Mouse (Mus musculus) forebrain, embryonic 15.5 days (tissue): ENCODE measurements around the gene Mctp2. TPM values are rescaled to one million over a fixed set of nuclear protein-coding genes. Genes with fewer than 3 reads are reported as not detected.

Experiments
- ATAC-seq: fragments of 200-750 bp; cut with Nextera tagmentation; replicated peaks from 2 replicates; pipeline ENCODE4 v1.8.0; 2017; ENCODE audit warnings: mild to moderate bottlenecking, moderate TSS enrichment, moderate library complexity
- H3K27ac ChIP-seq: fragments of 300-500 bp; sonication (generic); replicated peaks from 2 replicates; pipeline ENCODE4 v1.5.1; 2015; ENCODE audit warnings: mild to moderate bottlenecking, inconsistent platforms
- H3K27me3 ChIP-seq: fragments of 300-500 bp; sonication (generic); 2 replicates; pipeline ENCODE4 v1.6.1; 2015; ENCODE audit warnings: inconsistent platforms
- H3K36me3 ChIP-seq: fragments of 300-500 bp; sonication (generic); 2 replicates; pipeline ENCODE4 v1.6.1; 2015; ENCODE audit warnings: mild to moderate bottlenecking, inconsistent platforms
- H3K4me1 ChIP-seq: fragments of 300-500 bp; sonication (generic); 2 replicates; pipeline ENCODE4 v1.6.1; 2015; ENCODE audit warnings: inconsistent platforms
- H3K4me2 ChIP-seq: fragments of 300-500 bp; sonication (generic); replicated peaks from 2 replicates; pipeline ENCODE4 v1.6.1; 2015; ENCODE audit warnings: mild to moderate bottlenecking, inconsistent platforms
- H3K4me3 ChIP-seq: fragments of 300-500 bp; sonication (generic); 2 replicates; pipeline ENCODE4 v1.5.1; 2015; ENCODE audit warnings: mild to moderate bottlenecking, inconsistent platforms
- H3K9ac ChIP-seq: fragments of 300-500 bp; sonication (generic); replicated peaks from 2 replicates; pipeline ENCODE4 v1.6.1; 2015; ENCODE audit warnings: mild to moderate bottlenecking, inconsistent platforms
- H3K9me3 ChIP-seq: fragments of 300-500 bp; sonication (generic); 2 replicates; pipeline ENCODE4 v1.6.1; 2016; ENCODE audit warnings: inconsistent platforms
- WGBS: fragments of 180-500 bp; shearing (Covaris S2); methylation state at CpG from one replicate; pipeline ENCODE4 v1.1.7; 2015; ENCODE audit warnings: mixed read lengths; 5-methylcytosine and 5-hydroxymethylcytosine counted together
- polyA plus RNA-seq: library from polyadenylated mRNA; unstranded; fragments of >200 nt; fragmentation: Nextera tagmentation; extraction: Ambion mirVana; gene quantifications from 2 replicates; pipeline ENCODE4 v1.2.1, GENCODE M21; 2015

Mctp2 gene
- polyA plus RNA-seq, 1 experiment from 2014 or later: 0.24 TPM

DNA sequence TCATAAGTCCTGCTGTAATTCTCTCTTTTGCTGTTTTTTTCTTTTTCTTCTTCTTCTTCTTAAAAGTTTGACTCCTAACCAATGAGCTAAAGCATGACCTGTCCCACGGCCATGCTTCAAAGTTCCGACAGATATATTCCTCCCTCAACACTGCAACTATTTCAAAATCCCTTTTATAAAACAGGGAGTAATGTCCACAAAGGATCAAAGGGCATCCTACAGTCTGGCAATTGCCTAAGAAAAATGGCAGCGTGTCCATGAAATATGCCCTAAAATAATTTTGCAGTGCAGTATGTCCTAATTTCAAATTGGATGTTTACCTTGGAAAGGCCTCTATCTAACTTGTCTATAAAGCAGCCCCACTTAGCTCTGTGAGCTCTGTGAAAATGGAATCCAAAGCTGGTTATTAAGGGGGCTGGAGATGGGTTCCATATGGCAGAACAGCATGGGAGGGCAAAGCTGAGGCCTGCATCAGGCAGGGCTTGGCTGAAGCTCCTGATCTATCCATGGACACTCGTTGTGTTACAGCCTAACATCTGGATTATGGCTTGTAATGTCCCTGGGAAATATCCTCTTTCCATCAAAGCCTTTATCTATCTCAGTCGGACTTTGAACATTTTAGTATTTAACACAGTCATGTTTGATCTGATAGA lies 90.7 kb downstream of the Mctp2 start:
- H3K36me3 ChIP-seq: no peaks in the 10 kb centered on the region
- no peak overlapping the region for H3K27ac ChIP-seq
- H3K4me3 ChIP-seq: no peak overlapping the region
- H3K4me1 ChIP-seq: no peaks in the 10 kb centered on the region
- ATAC-seq: no peak
- no peaks in the 10 kb centered on the region for H3K27me3 ChIP-seq
- H3K9me3 ChIP-seq: no peaks in the 10 kb centered on the region
- 81% methylated on average over 5 of the region's 5 CpGs for WGBS
- no peak overlapping the region for H3K9ac ChIP-seq
- H3K4me2 ChIP-seq: no peak overlapping the region

DNA sequence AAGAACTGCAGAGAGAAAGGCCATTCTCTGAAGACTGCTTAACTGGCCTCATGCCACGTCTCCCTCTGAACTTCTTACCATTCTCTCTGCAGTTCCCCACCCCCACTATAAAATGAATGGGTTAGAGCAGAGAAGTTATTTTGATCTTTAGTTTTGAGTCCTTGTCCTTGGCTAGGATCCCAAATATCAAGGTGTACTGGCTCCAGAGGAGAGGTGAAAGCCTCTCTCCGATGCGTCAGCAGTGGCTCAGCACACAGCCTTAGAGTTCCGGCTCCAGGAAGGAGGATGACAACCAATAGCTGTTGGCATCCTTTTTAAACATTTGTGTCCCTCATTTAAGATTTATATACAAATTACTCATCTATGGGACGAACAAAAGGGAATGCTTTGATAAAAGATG lies 96.2 kb downstream of the Mctp2 start:
- WGBS: 86% methylated on average over 5 of the region's 5 CpGs
- no peaks in the 10 kb centered on the region for H3K27me3 ChIP-seq
- H3K36me3 ChIP-seq: no peaks in the 10 kb centered on the region
- H3K9ac ChIP-seq: no peak overlapping the region
- no peak overlapping the region for H3K27ac ChIP-seq
- no peaks in the 10 kb centered on the region for H3K4me1 ChIP-seq
- ATAC-seq: no peak
- H3K9me3 ChIP-seq: no peaks in the 10 kb centered on the region
- H3K4me2 ChIP-seq: no peak overlapping the region
- H3K4me3 ChIP-seq: no peak overlapping the region

DNA sequence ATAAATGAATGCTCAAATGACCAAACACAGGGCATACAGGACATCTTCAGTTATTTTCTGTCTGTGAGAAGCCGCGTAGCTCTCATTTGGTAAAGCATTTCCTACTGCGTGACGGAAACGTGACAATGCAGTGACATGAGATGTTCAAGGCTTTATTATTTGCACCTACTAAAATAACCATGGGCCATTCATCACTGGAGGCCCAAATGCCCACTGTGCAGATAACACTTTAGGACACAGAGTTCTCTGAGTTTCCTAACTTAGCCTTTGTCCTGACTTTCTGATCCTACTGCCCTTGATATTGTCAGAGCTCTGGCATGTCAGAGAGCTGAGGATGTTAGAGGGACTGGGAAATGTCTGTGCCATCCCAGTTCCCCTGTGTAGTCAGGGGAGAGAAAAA lies 97.1 kb downstream of the Mctp2 start:
- Histone ChIP-seq H3K4me1 (no peaks in the 10 kb centered on the region), H3K36me3 (no peaks in the 10 kb centered on the region), H3K9ac (no peak overlapping the region), H3K27ac (no peak overlapping the region), H3K4me3 (no peak overlapping the region), H3K4me2 (no peak overlapping the region), H3K9me3 (no peaks in the 10 kb centered on the region), H3K27me3 (no peaks in the 10 kb centered on the region)
- 93% methylated on average over 5 of the region's 5 CpGs for WGBS
- ATAC-seq: no peak

DNA sequence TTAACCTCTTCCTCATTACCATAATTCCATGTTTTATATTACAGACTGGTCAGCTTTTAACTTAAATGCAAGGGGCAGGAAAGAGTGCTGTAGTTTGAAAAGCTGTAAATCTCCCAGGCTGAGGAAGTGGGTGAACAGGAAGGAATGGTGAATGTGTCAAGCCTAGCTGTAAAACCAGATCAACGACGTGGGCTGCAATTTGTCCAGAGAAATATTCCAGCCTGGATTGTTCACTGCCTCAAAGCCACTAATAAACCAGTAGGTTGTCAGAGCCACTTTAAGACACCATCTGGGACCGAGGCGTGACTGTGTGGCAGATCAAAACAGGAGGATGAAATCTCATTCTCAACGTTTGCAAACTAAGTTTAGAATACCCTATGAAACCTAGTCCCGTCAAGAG lies 99.6 kb downstream of the Mctp2 start:
- ATAC-seq: no peak
- no peaks in the 10 kb centered on the region for H3K9me3 ChIP-seq
- WGBS: 76% methylated on average over 6 of the region's 6 CpGs
- H3K4me1 ChIP-seq: no peaks in the 10 kb centered on the region
- H3K27ac ChIP-seq: no peak overlapping the region
- no peak overlapping the region for H3K9ac ChIP-seq
- H3K4me3 ChIP-seq: no peak overlapping the region
- no peaks in the 10 kb centered on the region for H3K36me3 ChIP-seq
- no peaks in the 10 kb centered on the region for H3K27me3 ChIP-seq
- no peak overlapping the region for H3K4me2 ChIP-seq

DNA sequence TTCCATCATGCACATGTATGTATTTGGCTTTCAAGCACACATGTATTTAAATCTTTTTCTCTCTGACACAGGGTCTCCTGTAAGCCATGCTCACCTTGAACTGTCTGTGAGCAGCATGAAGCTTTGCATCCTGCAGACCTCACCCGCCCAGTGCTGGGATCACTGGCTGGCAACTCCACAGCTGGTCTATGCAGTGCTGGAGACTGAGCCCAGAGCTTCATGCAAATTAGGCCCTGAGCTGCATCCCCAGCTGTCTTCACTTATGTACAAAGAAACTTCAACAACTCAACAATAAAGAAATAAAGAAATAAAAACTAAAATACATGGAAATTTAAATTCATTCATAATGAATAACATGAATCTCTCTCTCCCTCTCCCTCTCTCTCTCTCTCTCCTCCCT lies 110.7 kb downstream of the Mctp2 start:
- 65% methylated on average over 1 of the region's 1 CpGs for WGBS
- ATAC-seq: peak; percentile 81
- Histone ChIP-seq H3K9me3 (no peaks in the 10 kb centered on the region), H3K27me3 (no peaks in the 10 kb centered on the region), H3K4me1 (no peaks in the 10 kb centered on the region), H3K36me3 (no peaks in the 10 kb centered on the region), H3K9ac (no peak overlapping the region), H3K4me3 (no peak overlapping the region), H3K4me2 (no peak overlapping the region), H3K27ac (no peak overlapping the region)

DNA sequence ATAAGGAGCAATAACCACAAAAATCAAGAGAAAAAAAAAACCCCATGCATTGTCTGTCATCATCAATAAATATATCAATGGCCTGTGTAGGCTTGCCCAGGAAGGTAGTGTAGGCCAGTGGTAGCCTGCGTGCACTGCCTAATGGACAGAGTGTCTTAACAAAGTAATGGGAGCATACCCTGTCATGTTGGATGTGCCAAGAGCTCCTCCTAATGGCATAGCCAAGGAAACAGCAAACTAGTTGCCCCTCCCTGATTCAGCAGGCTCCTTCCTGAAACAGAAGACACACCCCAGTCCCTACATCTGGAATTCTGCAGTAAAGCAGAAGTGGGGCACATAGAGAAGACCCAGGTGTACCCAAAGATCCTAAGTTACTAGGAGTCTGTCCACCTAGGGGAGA lies 113.1 kb downstream of the Mctp2 start:
- Histone ChIP-seq H3K36me3 (no peaks in the 10 kb centered on the region), H3K4me2 (no peak overlapping the region), H3K4me1 (no peaks in the 10 kb centered on the region), H3K9me3 (no peaks in the 10 kb centered on the region), H3K27me3 (no peaks in the 10 kb centered on the region), H3K4me3 (no peak overlapping the region), H3K9ac (no peak overlapping the region), H3K27ac (no peak overlapping the region)
- ATAC-seq: no peak
- 61% methylated on average over 1 of the region's 1 CpGs for WGBS

DNA sequence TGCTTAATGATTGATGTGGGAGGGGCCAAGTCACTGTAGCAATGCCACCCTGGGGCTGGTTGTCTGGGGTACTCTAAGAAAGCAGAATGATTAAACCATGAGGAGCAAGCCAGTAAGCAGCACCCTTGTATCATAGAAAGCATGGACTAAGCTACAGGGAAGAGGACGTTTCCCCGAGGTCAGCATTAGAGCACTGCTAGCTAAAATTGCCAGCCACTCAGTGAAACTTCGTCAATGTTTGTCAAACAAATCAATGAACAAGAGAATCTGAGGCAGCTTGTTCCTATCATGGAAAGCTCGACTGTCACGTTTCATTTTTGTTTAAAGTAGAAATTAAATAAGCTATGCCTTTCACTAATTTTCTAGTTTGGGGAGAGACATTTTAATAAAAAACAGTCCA lies 124.8 kb downstream of the Mctp2 start:
- Histone ChIP-seq H3K9ac (no peak overlapping the region), H3K4me3 (no peak overlapping the region), H3K9me3 (no peaks in the 10 kb centered on the region), H3K4me1 (no peaks in the 10 kb centered on the region), H3K27me3 (no peaks in the 10 kb centered on the region), H3K4me2 (no peak overlapping the region), H3K27ac (no peak overlapping the region), H3K36me3 (no peaks in the 10 kb centered on the region)
- no peak for ATAC-seq
- 80% methylated on average over 5 of the region's 5 CpGs for WGBS

DNA sequence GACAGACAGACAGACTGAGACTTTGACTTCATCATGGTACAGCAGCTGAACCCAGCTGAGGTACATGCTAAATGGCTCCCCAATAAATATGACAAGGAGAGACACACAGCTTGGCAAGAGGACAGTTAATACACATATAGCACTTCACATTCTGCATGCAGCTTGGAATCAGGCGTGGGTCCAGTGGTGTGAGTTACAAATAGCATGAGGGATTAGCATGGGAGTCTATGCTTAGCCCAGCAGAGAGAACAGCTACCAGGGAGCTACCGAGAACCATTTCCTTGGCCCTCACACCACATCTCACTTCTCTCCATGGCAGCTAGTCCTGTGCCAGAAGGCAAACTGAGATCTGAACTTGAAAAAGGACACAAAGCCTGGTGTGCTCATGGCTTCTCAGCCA lies 137.1 kb downstream of the Mctp2 start:
- no peaks in the 10 kb centered on the region for H3K36me3 ChIP-seq
- WGBS: 71% methylated on average over 2 of the region's 2 CpGs
- no peak overlapping the region for H3K27ac ChIP-seq
- H3K9me3 ChIP-seq: no peaks in the 10 kb centered on the region
- no peak overlapping the region for H3K4me3 ChIP-seq
- ATAC-seq: no peak
- no peak overlapping the region for H3K9ac ChIP-seq
- H3K27me3 ChIP-seq: no peaks in the 10 kb centered on the region
- no peaks in the 10 kb centered on the region for H3K4me1 ChIP-seq
- no peak overlapping the region for H3K4me2 ChIP-seq

DNA sequence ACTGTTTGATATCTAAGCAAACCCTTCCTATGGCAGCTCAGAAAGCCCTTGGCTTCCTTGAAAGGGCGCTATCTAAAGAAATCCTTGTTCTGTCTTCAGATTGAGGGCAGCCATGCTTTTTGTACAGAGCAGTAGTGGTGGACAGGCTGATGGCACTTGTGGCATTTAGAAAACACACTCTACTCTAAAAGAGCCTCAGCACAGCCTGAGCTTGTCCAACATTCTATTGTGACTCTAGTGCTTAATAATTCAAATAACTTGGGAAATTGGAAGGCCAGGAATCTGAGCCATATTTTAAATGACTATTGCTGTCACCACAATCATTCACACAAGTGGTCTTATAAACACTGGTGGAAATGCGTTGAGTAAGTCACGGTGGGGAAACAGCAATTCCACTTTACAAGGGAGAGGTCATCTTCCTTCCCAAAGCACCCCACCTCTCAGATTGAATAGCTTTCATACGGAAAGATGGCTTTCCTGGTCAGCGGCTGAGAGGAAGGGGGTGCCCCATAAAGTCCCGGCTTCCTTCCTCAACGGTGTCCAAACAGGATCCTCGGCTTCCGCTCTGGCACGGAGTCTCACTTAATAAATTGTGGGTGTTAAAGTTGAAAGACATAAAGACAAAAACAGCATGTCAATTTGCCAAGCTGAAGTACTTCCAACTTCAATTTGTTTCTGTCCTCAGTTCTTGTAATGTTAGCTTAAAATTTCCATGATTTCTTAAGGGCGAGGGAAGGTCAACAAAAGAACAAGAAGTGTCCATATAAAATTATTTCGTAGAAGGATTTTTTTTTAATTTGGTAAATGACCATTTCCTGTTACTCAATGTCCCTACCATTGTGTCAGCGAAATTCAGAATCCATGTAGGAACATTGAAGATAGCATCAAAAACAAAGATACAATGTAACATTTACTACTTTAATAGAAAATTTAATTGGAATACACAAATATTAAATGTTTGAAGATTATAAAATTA lies 140.4 kb downstream of the Mctp2 start:
- H3K4me2 ChIP-seq: no peak overlapping the region
- no peaks in the 10 kb centered on the region for H3K27me3 ChIP-seq
- no peaks in the 10 kb centered on the region for H3K36me3 ChIP-seq
- ATAC-seq: no peak
- no peaks in the 10 kb centered on the region for H3K4me1 ChIP-seq
- WGBS: 82% methylated on average over 13 of the region's 13 CpGs
- H3K27ac ChIP-seq: no peak overlapping the region
- no peak overlapping the region for H3K4me3 ChIP-seq
- no peaks in the 10 kb centered on the region for H3K9me3 ChIP-seq
- H3K9ac ChIP-seq: no peak overlapping the region

DNA sequence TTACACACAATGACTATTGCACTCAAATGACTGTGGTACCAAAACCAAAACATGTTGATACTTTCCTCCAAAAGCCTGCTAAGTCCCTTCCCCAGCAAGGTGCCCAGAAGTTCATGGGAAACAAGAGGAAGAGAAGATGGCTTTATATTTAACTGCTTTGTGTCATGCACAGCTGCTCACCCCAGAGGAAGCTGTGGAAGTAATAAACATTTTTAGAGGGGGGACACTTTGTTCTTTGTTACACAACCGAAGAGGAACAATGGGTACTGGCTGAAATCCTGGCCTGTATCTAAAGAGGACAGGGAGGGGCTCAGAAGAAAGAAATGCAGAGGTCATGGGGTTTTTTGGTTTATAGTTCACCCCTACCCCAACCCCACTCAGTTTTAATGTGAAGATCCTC lies 144.2 kb downstream of the Mctp2 start:
- Histone ChIP-seq H3K27ac (no peak overlapping the region), H3K9me3 (no peaks in the 10 kb centered on the region), H3K4me2 (no peak overlapping the region), H3K9ac (no peak overlapping the region), H3K27me3 (no peaks in the 10 kb centered on the region), H3K36me3 (no peaks in the 10 kb centered on the region), H3K4me1 (no peaks in the 10 kb centered on the region), H3K4me3 (no peak overlapping the region)
- WGBS: 12% methylated on average over 1 of the region's 1 CpGs
- ATAC-seq: no peak

DNA sequence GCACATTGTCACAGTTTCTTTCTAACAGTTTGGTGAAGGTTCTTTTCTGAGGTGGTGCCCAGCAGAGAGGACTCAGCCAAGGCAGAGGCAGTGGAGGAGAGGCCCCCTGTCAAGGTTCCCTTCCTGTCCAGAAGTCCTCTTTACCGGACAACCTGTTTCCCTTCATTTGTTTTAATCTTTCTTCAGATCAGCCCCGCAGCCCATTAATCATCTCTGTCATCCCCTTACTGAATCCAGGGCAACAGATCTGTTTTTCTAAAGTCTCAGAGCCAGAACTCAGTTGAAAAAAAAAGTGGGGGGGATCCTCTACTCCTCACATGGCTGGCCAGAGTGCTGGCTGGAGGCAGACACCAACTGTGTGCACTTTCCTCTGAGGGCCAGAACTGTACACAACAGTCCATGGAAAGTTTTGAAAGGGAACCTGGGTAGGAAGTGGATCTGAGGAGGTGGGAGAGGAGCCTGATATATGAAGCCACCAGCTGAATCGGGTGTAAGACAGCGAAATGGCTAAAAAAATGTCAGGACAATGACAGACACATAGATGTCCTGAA lies 146.8 kb downstream of the Mctp2 start:
- WGBS: 91% methylated on average over 4 of the region's 4 CpGs
- Histone ChIP-seq H3K9me3 (no peaks in the 10 kb centered on the region), H3K36me3 (no peaks in the 10 kb centered on the region), H3K9ac (no peak overlapping the region), H3K27ac (no peak overlapping the region), H3K4me1 (no peaks in the 10 kb centered on the region), H3K4me2 (no peak overlapping the region), H3K27me3 (no peaks in the 10 kb centered on the region), H3K4me3 (no peak overlapping the region)
- no peak for ATAC-seq
